Mouse (Mus musculus) liver, embryonic 14.5 days (tissue): Measurements from ENCODE around the gene Pom121l2. TPM values are rescaled to one million over a fixed set of nuclear protein-coding genes. Genes with fewer than 3 reads are reported as not detected.

Experiments
- ATAC-seq: fragments of 200-750 bp; cut with Nextera tagmentation; 2 replicates; pipeline ENCODE4 v1.8.0; 2017; ENCODE audit warnings: moderate number of reproducible peaks, mild to moderate bottlenecking, moderate library complexity; ENCODE audit not compliant: insufficient read depth
- DNase-seq, 3 experiments: peaks; one replicate each; pipeline ENCODE4 v3.0.0-alpha.2; 2012 to 2013; ENCODE audit warnings: low read depth in 3 of 3, low spot score in 3 of 3
- H3K27ac ChIP-seq: fragments of 300-500 bp; sonication (generic); 2 replicates; pipeline ENCODE4 v1.5.1; 2014; ENCODE audit warnings: moderate library complexity, mild to moderate bottlenecking, control low read depth, inconsistent platforms
- H3K27me3 ChIP-seq: fragments of 300-500 bp; sonication (generic); 2 replicates; pipeline ENCODE4 v1.6.1; 2014; ENCODE audit warnings: mild to moderate bottlenecking, low read length, moderate library complexity; ENCODE audit not compliant: control insufficient read depth, insufficient read depth
- H3K36me3 ChIP-seq: fragments of 300-500 bp; sonication (generic); replicated peaks from 2 replicates; pipeline ENCODE4 v1.6.1; 2014; ENCODE audit warnings: low read depth; ENCODE audit not compliant: control insufficient read depth, insufficient read depth
- H3K4me1 ChIP-seq, 2 experiments: fragments of 200-500 bp in 1 of 2; fragments of 300-500 bp in 1 of 2; sonication (generic) in 1 of 2; replicated peaks; 2 replicates each; pipeline ENCODE4 v1.6.1; 2012 to 2014; ENCODE audit warnings: antibody characterized with exemption in 1 of 2, inconsistent platforms in 1 of 2, low read length in 1 of 2; ENCODE audit not compliant: control insufficient read depth in 2 of 2, insufficient read depth in 2 of 2
- H3K4me2 ChIP-seq: fragments of 300-500 bp; sonication (generic); 2 replicates; pipeline ENCODE4 v1.6.1; 2014; ENCODE audit warnings: low read depth, mild to moderate bottlenecking, control low read depth, moderate library complexity
- H3K4me3 ChIP-seq, 2 experiments: fragments of 200-500 bp in 1 of 2; fragments of 300-500 bp in 1 of 2; sonication (generic) in 1 of 2; 2 replicates each; pipeline ENCODE4 v1.5.1; 2012 to 2014; ENCODE audit warnings: low read depth in 2 of 2, low read length in 2 of 2, mild to moderate bottlenecking in 2 of 2, control low read depth in 1 of 2, inconsistent platforms in 1 of 2, moderate library complexity in 1 of 2; ENCODE audit not compliant: insufficient read depth in 1 of 2
- H3K9ac ChIP-seq: fragments of 300-500 bp; sonication (generic); replicated peaks from 2 replicates; pipeline ENCODE4 v1.6.1; 2014; ENCODE audit warnings: mild to moderate bottlenecking, control low read depth, moderate library complexity
- H3K9me3 ChIP-seq: fragments of 300-500 bp; sonication (generic); 2 replicates; pipeline ENCODE4 v1.6.1; 2016; ENCODE audit warnings: low read length, mixed read lengths; ENCODE audit not compliant: control insufficient read depth
- CTCF ChIP-seq: IDR thresholded peaks from 2 replicates; pipeline ENCODE4 v1.5.1; 2016; ENCODE audit warnings: antibody characterized with exemption, low read depth, control low read depth
- EP300 ChIP-seq: IDR thresholded peaks from 2 replicates; pipeline ENCODE4 v1.6.1; 2016; ENCODE audit warnings: antibody characterized with exemption, low read depth
- WGBS: fragments of 180-500 bp; shearing (Covaris S2); extraction: QIAGEN DNeasy Blood & Tissue Kit; methylation state at CpG from one replicate; pipeline ENCODE4 v1.1.7; 2014; ENCODE audit not compliant: insufficient replicate concordance; 5-methylcytosine and 5-hydroxymethylcytosine counted together
- polyA plus RNA-seq, 2 experiments: library from polyadenylated mRNA; depleted of rRNA in 1 of 2; stranded (reverse) in 1 of 2; unstranded in 1 of 2; fragments of >200 nt; fragmentation: Nextera tagmentation in 1 of 2; extraction: Ambion mirVana in 1 of 2; gene quantifications; 2 replicates each; pipeline versions ENCODE4 v1.2.1 to v1.2.3; 2012 to 2014

Gene Pom121l2
- polyA plus RNA-seq, 2 experiments = not detected

DNA sequence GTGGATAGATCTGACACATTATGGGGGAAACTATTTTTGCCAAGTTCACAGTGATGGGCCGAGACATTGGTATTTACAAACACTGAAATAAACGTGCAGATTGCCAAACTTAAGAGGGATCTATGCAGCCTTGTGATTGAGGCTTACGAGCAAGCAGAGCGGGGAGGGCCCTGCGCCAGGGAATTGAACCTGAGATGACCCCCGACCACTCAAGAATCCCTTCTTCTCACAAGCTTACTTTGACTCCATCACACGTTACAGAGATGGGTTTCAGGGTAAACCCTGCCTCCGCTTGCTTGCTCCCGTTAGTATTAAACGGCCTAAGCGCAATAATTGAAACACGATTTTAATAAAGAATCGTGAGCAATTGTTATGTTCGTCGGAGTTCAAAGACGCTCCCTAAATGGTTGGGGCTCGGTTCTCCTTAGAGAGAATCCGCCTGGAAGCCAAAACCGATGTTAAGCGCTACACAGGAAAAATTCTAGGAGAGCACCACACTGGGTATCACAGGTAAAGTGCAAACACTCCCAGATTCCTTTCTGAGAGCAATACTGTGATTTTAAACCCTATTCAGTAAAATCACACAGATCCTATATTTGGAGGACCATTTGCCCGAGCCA is 16.3 kb downstream of the Pom121l2 start:
- ATAC-seq (no peak), DNase-seq (no peak)
- Histone ChIP-seq H3K27ac (no peak overlapping the region), H3K9ac (no peak overlapping the region), H3K4me2 (peak overlapping the region; percentile 74), H3K9me3 (no peaks in the 10 kb centered on the region), H3K4me1 (peaks cover 0 to 27% of the 10 kb centered on the region in 2 experiments; a peak in 3 of 4 replicates), H3K36me3 (no peaks in the 10 kb centered on the region), H3K4me3 (peak overlapping the region; percentile 35 to 55), H3K27me3 (peaks cover 63% of the 10 kb centered on the region)
- WGBS = 2% methylated on average over 21 of the region's 21 CpGs
- TF ChIP-seq CTCF (no peak), EP300 (no peak)

DNA sequence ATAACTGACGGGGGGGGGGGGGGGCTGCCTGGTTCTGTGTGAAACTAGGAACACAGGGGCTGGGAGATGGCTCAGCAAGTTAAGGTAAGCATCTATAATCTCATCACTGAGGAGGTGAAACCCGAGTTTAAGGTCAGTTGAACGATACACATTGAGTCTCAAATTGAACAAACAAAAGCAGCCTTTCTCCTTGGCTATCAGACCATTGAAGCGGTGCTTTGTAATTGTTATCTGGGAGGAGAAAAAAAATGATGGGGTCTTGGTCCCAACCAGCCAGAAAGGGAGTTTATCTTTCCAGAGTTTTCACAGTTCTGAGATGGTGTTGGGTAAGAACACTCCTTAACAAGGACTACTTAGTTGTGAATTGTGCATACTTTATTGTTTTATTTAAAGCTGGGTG is 16.8 kb downstream of the Pom121l2 start:
- H3K27ac ChIP-seq = no peak overlapping the region
- ATAC-seq (no peak), DNase-seq (no peak)
- TF ChIP-seq CTCF (no peak), EP300 (no peak)
- no peaks in the 10 kb centered on the region for H3K36me3 ChIP-seq
- peak overlapping the region; percentile 74; the same call in 1 of the 2 replicates for H3K4me2 ChIP-seq
- H3K4me1 ChIP-seq = peaks cover 0 to 27% of the 10 kb centered on the region in 2 experiments; a peak in 3 of 4 replicates
- H3K4me3 ChIP-seq = no peak overlapping the region
- H3K9me3 ChIP-seq = no peaks in the 10 kb centered on the region
- no peak overlapping the region for H3K9ac ChIP-seq
- 20% methylated on average over 4 of the region's 4 CpGs for WGBS
- H3K27me3 ChIP-seq = peaks cover 66% of the 10 kb centered on the region

DNA sequence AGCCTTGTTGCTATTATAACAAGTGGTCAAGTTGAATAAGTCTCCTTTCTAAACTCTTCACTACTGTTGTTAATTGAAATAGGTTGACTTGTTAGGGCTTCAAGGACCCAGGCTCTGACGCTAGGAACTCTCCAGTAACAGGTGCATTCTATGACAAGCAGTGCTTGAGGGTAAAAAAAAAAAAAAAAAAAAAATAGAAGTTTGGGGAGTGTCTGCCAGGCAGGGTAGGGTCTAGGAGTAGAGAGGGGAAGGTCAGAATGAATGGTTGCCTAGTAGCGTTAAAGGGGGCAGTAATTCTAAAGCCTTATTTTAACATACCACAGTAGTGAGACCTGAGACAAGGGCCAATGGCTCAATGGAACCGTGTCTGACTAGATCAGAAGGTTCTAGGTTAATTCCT is 17.4 kb downstream of the Pom121l2 start:
- H3K9me3 ChIP-seq = no peaks in the 10 kb centered on the region
- H3K27me3 ChIP-seq = peaks cover 70% of the 10 kb centered on the region
- TF ChIP-seq CTCF (no peak), EP300 (no peak)
- H3K4me3 ChIP-seq = no peak overlapping the region
- no peak overlapping the region for H3K9ac ChIP-seq
- H3K4me2 ChIP-seq = no peak overlapping the region
- DNase-seq = no peak
- ATAC-seq = no peak
- WGBS = 37% methylated on average over 3 of the region's 3 CpGs
- H3K4me1 ChIP-seq = peaks cover 0 to 27% of the 10 kb centered on the region in 2 experiments; a peak in 3 of 4 replicates
- H3K36me3 ChIP-seq = no peaks in the 10 kb centered on the region
- no peak overlapping the region for H3K27ac ChIP-seq

DNA sequence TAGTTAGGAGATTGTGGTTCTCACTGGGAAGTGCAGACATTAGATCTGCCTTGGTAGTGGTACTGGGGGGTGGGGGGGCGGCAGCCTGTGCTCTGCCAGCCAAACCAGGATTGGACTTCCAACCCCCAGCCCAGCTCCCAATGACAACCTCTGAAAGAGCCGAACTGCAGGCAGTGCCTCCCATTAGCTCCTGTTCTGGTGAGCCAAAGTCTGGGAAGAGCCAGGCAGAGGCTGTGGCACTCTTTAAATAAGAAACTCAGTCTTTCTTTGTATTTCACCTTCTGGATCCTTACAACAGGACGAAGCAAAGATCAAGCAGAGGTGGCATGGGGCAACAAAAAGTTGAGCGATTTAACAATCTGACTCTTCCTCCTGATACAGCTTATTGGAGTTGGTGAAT is 18.2 kb downstream of the Pom121l2 start:
- Histone ChIP-seq H3K4me1 (peaks cover 0 to 27% of the 10 kb centered on the region in 2 experiments; a peak in 3 of 4 replicates), H3K36me3 (no peaks in the 10 kb centered on the region), H3K4me3 (no peak overlapping the region), H3K4me2 (no peak overlapping the region), H3K9me3 (no peaks in the 10 kb centered on the region), H3K27ac (no peak overlapping the region), H3K9ac (no peak overlapping the region), H3K27me3 (peaks cover 78% of the 10 kb centered on the region)
- WGBS = 49% methylated on average over 4 of the region's 4 CpGs
- ATAC-seq = no peak
- TF ChIP-seq CTCF (no peak), EP300 (no peak)
- DNase-seq = no peak

DNA sequence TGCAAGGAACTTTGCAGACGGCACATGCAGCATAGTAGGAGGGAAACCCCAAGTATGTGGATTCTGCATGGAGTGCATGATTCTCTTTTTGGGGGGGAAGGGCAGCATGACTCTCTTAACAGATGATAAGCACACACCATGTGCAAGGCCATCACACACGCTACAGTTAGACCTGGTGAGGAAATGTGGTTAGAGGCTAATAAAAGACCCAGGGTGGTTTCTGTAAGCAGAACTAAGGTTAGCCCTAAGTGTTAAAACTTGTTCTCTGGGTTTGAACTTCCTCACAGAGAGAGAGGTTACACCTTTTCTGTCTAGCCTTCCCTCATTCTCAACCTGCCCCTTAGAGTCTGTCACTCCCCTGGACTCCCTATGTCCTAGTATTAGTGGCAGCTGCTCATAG is 20.4 kb downstream of the Pom121l2 start:
- Histone ChIP-seq H3K9me3 (no peaks in the 10 kb centered on the region), H3K27me3 (peaks cover 88% of the 10 kb centered on the region), H3K9ac (no peak overlapping the region), H3K4me2 (0 out of 2 replicates have a peak overlapping the region, but pooled peaks have one; percentile 15), H3K27ac (no peak overlapping the region), H3K4me3 (no peak overlapping the region), H3K4me1 (peaks cover 0 to 19% of the 10 kb centered on the region in 2 experiments; a peak in 3 of 4 replicates), H3K36me3 (no peaks in the 10 kb centered on the region)
- WGBS = 21% methylated on average over 2 of the region's 2 CpGs
- no peak for TF ChIP-seq CTCF
- no peak for TF ChIP-seq EP300
- DNase-seq (no peak), ATAC-seq (no peak)
